Mouse (Mus musculus) hematopoietic stem cell, adult 5-6 weeks (primary cell): ENCODE data around the gene Slc25a48. TPM values are rescaled to one million over a fixed set of nuclear protein-coding genes. Genes with fewer than 3 reads are reported as not detected.

ENCODE experiments used
- ATAC-seq, 2 experiments: fragments of 125-278 bp in 1 of 2; replicated peaks in 1 of 2; 2 replicates each; pipeline ENCODE4 v1.8.0; 2016 to 2017; ENCODE audit warnings: inconsistent platforms in 2 of 2, mild to moderate bottlenecking in 2 of 2, moderate number of reproducible peaks in 2 of 2, low read depth in 1 of 2, moderate TSS enrichment in 1 of 2; ENCODE audit not compliant: low FRiP score in 2 of 2, poor library complexity in 2 of 2, severe bottlenecking in 2 of 2, insufficient read depth in 1 of 2, low TSS enrichment in 1 of 2
- total RNA-seq: library from RNA; stranded (forward); fragments of 172-1452, 232-1000 nt; gene quantifications from 2 replicates; pipeline ENCODE4 v1.2.3, GENCODE M21; 2017

The Slc25a48 gene
- total RNA-seq, 1 experiment from 2014 or later, result not detected

GRCm38 (mm10) chr13:56478027-56478426 is 39.9 kb downstream of the Slc25a48 start:
- no peak for ATAC-seq

GRCm38 (mm10) chr13:56482146-56482545 is 44.0 kb downstream of the Slc25a48 start, which contains the start of gene Il9:
Il9 (minus strand) TSS chr13:56482246.
- no peak for ATAC-seq

- no peak for ATAC-seq
Observed at GRCm38 (mm10) chr13:56488012-56488411, 49.9 kb downstream of the Slc25a48 start.

- ATAC-seq, result no peak
Observed at GRCm38 (mm10) chr13:56494440-56494839, 56.3 kb downstream of the Slc25a48 start.

- no peak for ATAC-seq
Observed at GRCm38 (mm10) chr13:56500132-56500531, 62.0 kb downstream of the Slc25a48 start.

GRCm38 (mm10) chr13:56500636-56501035 is 62.5 kb downstream of the Slc25a48 start:
- no peak for ATAC-seq

GRCm38 (mm10) chr13:56501866-56502420 is 63.8 kb downstream of the Slc25a48 start:
- ATAC-seq, result 0 out of 4 replicates have a peak, but pooled peaks of 1 of the 2 experiments have one; percentile 32

GRCm38 (mm10) chr13:56506871-56507496 is 68.8 kb downstream of the Slc25a48 start:
- peak; percentile 22 to 39; a peak in 1 of 4 replicates for ATAC-seq

- ATAC-seq, result no peak
Observed at GRCm38 (mm10) chr13:56509796-56510195, 71.6 kb downstream of the Slc25a48 start.

GRCm38 (mm10) chr13:56513595-56513994 is 75.4 kb downstream of the Slc25a48 start:
- ATAC-seq, result no peak

GRCm38 (mm10) chr13:56516311-56516710 is 78.2 kb downstream of the Slc25a48 start:
- no peak for ATAC-seq

- no peak for ATAC-seq
Observed at GRCm38 (mm10) chr13:56516816-56517215, 78.7 kb downstream of the Slc25a48 start.

- peak; percentile 98 for ATAC-seq
Observed at GRCm38 (mm10) chr13:56522081-56522820, 84.1 kb downstream of the Slc25a48 start, which contains the start of gene Fbxl21. Fbxl21 (plus strand) TSS chr13:56522472.

- no peak for ATAC-seq
Observed at GRCm38 (mm10) chr13:56522821-56523167, 84.6 kb downstream of the Slc25a48 start.

Other genes starting within 250 kb of the Slc25a48 start
- not detected in 2 replicates for gene Neurog1, start 186.2 kb upstream of the Slc25a48 start, total RNA-seq
- gene Cxcl14, start 141.8 kb upstream of the Slc25a48 start, total RNA-seq, result 0.84 TPM in 1 of 2 replicates, not detected in the other
- not detected in 2 replicates for gene Gm3045, start 11.8 kb upstream of the Slc25a48 start, total RNA-seq
- gene Il9, start 43.9 kb downstream of the Slc25a48 start, total RNA-seq, result not detected in 2 replicates
- gene Fbxl21, start 84.1 kb downstream of the Slc25a48 start, total RNA-seq, result 1.0 and 1.7 TPM in 2 replicates
- not detected in 2 replicates for gene Lect2, start 110.1 kb downstream of the Slc25a48 start, total RNA-seq
- 17.4 and 25.6 TPM in 2 replicates for gene Tgfbi, start 171.2 kb downstream of the Slc25a48 start, total RNA-seq